Mouse (Mus musculus): ENCODE measurements around the gene Gfap.

Gfap gene

DNA sequence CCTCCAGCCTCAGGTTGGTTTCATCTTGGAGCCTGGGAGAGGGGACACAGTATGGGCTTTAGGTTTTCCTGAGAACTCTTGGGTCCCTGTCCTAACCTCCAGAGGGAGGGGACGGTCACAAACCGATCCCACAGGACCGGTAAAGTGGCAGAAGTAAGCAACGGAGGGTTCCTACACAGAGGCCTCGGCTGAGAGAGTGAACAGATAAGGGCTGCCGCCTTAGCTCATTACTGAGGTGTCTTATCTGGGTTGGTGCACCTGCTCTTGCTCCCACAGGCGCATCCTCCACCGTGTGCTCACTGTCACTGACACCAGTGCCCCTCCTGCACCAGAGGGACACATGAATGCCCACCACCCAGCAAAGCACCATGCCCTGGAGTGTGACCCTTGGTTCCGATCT, 4.9 kb downstream of the Gfap start:
- no peak for DNase-seq

DNA sequence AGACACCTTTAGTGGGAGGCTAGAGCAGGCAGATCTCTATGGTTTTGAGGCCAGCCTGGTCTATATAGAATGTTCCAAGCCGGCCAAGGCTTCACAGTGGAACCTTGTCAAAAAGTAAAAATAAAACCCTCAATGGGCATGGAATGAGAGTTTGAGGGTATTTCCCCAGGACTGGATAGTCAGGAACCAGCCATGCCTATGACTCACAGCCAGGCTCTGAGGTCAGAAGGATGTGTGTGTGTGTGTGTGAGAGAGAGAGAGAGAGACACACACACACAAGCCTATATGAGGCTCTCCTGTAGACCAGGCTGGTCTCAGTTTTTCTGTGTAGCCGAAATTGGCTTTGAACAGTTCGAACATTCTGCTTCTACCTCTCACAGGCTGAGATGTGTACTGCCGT, 6.0 kb downstream of the Gfap start:
- DNase-seq, result no peak

DNA sequence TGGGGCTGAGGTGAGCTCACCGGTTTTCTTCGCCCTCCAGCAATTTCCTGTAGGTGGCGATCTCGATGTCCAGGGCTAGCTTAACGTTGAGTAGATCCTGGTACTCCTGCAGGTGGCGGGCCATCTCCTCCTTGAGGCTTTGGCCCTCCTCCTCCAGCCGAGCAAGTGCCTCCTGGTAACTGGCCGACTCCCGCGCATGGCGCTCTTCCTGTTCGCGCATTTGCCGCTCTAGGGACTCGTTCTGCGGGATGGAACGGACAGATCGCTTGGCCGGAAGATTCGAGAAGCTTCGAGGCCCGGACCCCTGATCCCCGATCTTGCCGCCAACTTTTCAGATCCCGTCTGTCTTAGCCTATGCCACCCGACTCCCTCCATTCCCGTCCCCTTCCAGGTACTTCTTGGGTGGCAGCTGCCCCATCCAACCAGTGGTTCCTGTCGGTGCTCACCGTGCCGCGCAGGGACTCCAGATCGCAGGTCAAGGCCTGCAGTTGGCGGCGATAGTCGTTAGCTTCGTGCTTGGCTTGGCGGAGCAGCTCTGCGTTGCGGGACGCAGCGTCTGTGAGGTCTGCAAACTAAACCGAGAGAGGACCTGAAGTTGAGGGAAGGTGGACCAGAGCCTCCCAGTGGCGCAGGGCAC, 7.6 kb downstream of the Gfap start:
- DNase-seq, result peak; percentile 33

DNA sequence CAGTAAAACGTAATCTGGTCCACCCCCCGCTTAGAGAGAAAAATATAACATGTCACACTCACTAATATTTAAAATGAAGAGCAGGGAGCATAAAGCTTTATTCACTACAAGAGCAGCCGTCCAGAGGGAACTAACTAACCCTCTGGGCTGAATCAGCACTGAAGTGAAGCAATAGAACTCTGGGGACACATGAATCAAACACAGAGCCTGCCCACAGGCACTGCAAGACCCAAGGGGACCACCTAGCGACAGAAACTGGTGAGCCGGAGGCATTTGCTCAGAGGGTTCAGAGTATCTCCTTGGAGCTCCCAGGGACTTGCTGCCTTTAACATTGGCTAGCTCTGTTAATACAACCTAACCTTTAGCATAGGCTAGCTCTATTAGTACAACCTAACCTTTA, 10.6 kb downstream of the Gfap start:
- DNase-seq, result no peak

- DNase-seq, result peak; percentile 63
Measured at GRCm38 (mm10) chr11:102888135-102888534, 12.6 kb downstream of the Gfap start.

GRCm38 (mm10) chr11:102887433-102887832, 13.3 kb downstream of the Gfap start:
- no peak for DNase-seq

- DNase-seq, result no peak
Measured at GRCm38 (mm10) chr11:102884616-102885219, 16.0 kb downstream of the Gfap start, which contains the start of gene Fam187a. Gene Fam187a, plus strand, starts transcription at chr11:102885169.

DNA sequence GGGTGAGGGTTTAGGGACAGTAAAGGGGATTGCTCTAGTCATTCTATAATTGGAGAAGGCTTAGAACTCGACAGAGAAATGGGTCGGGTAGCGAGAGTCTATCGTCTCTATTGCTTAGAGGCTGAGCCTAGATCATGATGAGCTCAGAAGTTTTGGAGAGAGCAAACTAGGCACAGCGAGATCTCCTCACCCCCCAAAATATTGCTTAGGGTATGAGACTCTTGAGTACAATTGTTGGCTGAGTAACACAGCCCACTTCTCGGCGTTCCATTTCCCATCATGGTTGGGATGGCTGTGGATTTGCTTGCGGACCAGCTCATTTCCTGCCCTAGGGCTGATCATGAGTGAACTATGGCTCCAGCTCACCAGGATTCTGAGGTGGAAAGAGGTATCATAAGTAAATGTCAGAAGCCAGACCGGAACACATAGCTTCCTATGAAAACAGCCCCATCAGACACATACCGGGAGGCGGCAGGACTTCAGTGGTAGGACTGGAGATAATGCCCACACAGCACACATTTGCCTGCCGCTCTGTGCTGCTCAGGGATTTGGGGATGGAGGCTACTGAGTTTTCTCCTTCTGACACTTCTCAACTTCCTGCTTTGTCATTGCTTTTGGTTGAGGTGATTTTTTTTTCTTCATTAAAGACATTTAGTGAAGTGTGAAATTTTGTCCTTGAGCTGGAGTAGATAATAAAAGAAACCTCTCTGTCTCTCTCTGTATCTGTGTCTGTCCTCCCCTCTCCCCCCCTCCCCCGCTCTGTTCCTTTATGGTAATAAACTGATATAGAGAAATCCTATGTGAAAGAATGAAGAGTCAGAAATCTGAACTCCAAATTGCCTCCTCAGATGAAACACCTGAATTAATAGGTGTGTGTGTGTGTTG, 19.2 kb downstream of the Gfap start:
- DNase-seq, result no peak

DNA sequence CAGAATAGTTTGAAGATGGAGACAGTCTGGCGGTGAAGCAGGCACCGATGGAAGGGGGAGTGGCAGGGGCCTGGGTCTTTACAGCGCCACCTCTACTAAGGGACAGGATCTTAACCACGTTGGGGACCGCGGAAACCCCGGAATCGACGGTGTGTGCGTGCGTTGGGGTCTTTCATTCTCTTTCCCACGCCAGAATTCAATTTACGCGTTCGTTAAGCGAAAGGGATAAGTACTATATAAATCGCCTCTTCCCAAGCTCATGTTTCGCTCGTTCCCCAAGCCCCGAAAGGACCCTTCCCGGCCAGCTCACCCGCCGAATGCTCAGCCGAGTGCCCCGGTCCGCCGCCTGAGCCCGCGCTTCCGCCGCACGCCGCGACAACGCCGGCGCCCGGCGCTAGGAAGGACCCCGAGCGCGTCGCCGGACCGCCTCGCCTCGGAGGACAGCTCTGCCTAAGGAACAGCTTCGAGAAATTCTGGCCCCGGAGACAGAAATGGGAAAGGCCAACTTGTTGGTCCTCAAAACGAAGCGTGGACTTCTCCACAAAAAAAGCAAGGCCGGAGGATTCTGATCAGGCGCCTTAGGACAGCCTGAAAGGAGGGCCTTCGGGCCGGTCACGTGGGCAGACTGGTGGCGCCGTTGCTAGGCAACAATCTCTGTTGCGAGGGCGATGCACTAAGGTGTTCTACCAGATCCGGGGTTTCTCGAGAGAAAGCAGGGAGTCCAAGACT, 20.0 kb downstream of the Gfap start, which contains the start of the genes Eftud2 and Ccdc103:
Eftud2 (minus strand) TSS at position 401 of the 729 bp plus-strand sequence.
Ccdc103 (plus strand) TSS at position 620 of the 729 bp plus-strand sequence.
- peak; percentile 93 for DNase-seq

- no peak for DNase-seq
Measured at GRCm38 (mm10) chr11:102879558-102879957, 21.2 kb downstream of the Gfap start.

- DNase-seq, result peak; percentile 80
Measured at GRCm38 (mm10) chr11:102874801-102875334, 25.8 kb downstream of the Gfap start.

- peak; percentile 51 for DNase-seq
Measured at GRCm38 (mm10) chr11:102864272-102864671, 36.4 kb downstream of the Gfap start.

- peak; percentile 67 for DNase-seq
Measured at GRCm38 (mm10) chr11:102859933-102860332, 40.8 kb downstream of the Gfap start.

- DNase-seq, result no peak
Measured at GRCm38 (mm10) chr11:102858951-102859350, 41.8 kb downstream of the Gfap start.

GRCm38 (mm10) chr11:102855941-102856340, 44.8 kb downstream of the Gfap start:
- DNase-seq, result no peak

- DNase-seq, result no peak
Measured at GRCm38 (mm10) chr11:102853760-102854159, 47.0 kb downstream of the Gfap start.

- DNase-seq, result peak; percentile 12
Measured at GRCm38 (mm10) chr11:102851883-102852282, 48.8 kb downstream of the Gfap start.

GRCm38 (mm10) chr11:102845926-102846325, 54.8 kb downstream of the Gfap start:
- DNase-seq, result no peak

GRCm38 (mm10) chr11:102838616-102839150, 62.0 kb downstream of the Gfap start:
- DNase-seq, result no peak

GRCm38 (mm10) chr11:102838126-102838525, 62.6 kb downstream of the Gfap start:
- no peak for DNase-seq

DNA sequence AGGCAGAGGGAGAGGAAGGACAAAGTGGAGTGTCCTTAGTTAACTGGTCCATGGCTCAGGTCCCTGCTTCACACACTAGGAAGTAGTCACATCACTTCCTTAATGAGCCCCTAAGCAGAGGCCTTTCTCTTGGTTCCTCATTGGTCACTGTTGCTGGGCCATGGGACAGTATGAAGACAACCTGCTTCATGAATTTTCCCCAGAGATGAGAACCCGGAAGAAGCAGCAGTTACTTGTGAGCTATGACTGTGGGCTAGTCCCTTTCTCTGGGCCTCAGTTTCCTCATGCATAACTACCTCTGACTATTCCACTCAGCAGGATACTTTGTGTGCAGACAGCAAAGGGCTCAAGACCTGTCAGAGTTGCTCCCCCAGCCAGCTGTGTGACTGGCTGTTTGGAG, 63.3 kb downstream of the Gfap start:
- DNase-seq, result no peak

Data from right cerebral cortex, adult 18-20 months (tissue).